ENCODE assay signal across 8 mouse cellular contexts in the genomic region with DNA sequence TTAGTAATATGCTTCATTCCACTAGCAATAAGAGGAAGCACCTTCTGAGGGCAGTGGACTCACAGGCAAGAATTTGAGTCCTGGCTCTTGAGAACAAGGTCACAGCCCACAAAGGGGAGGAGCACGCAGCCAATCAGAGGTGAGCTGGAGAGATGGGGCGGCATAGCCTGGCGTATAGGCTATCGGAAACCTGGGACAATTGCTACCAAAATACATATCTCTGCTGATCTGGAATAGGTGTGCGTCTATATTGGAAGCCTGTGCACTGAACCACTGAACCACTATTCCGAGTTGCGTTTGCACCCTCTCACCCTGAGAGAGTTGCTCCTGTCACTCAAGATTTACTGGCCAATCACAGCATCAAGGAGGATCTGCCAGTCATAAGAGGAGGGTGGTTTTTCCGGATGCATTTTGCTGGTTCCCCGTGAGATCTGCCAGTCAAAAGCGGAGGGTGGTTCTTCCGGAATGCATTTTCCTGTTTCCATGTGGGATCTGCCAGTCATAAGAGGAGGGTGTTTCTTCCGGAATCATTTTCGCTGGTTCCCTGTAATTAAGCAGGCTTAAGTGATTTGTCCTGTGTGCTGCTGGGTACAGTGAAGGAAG.
DNase-seq lines count a peak whose midpoint lies in the region; ATAC-seq lines count a peak whose summit lies in the region.
"Not testable (repeated sequence)": the region's sequence is repeated elsewhere in the genome, so short reads cannot be mapped to it uniquely, and the experiment has no call there.

No protein-coding gene starts in this region.

- peak; percentile 100 for ATAC-seq in hematopoietic stem cell, adult 5-6 weeks (replicated peaks in 1 of 2; ENCODE audit: insufficient read depth in 1 of 2, low FRiP score in 2 of 2, low TSS enrichment in 1 of 2, low read depth in 1 of 2, poor library complexity in 2 of 2, severe bottlenecking in 2 of 2)
- ATAC-seq in lung, embryonic 16.5 days (ENCODE audit: low read depth), result peak; percentile 99

- H3K4me3 ChIP-seq in lung, embryonic 16.5 days (ENCODE audit: low read length), result peak overlapping the region; percentile 59

- H3K27me3 ChIP-seq in lung, embryonic 16.5 days (ENCODE audit: control insufficient read depth, insufficient read depth, low read depth, low read length), result not testable (repeated sequence)

- WGBS in lung, embryonic 16.5 days, result 1% methylated on average over 13 of the region's 13 CpGs

- not testable (repeated sequence) for H3K4me1 ChIP-seq in lung, embryonic 16.5 days (replicated peaks; ENCODE audit: control insufficient read depth, insufficient read depth, low read length)

- peak overlapping the region; percentile 17; the same call in 1 of the 2 replicates for H3K4me2 ChIP-seq in lung, embryonic 16.5 days (ENCODE audit: low read depth, low read length)

- not testable (repeated sequence) for H3K9me3 ChIP-seq in lung, embryonic 16.5 days (ENCODE audit: control insufficient read depth, low read length)

- DNase-seq in MEL-GATA-1-ER (ENCODE audit: extremely low read depth, low read depth), result peak; percentile 89
- peak; percentile 89 for DNase-seq in cerebellum, adult 8-10 months
- DNase-seq in forelimb bud, embryonic 11.5 days (ENCODE audit: low read depth, low spot score), result peak; percentile 82
- peak; percentile 93 for DNase-seq in layer of hippocampus, adult 9-10 months (ENCODE audit: low spot score)
- DNase-seq in ovary, postnatal 10 days (ENCODE audit: low spot score), result peak; percentile 75
- DNase-seq in thymus, postnatal 10 days (ENCODE audit: low spot score in 2 of 2), result peak; percentile 74 to 82

- peak overlapping the region; percentile 51; the same call in 1 of the 2 replicates for H3K9ac ChIP-seq in lung, embryonic 16.5 days (ENCODE audit: low read length)

- not testable (repeated sequence) for H3K36me3 ChIP-seq in lung, embryonic 16.5 days (ENCODE audit: control insufficient read depth, insufficient read depth, low read length)

- not testable (repeated sequence) for H3K27ac ChIP-seq in lung, embryonic 16.5 days (ENCODE audit: low read length)
